Mouse (Mus musculus): ENCODE results near the gene Bcl11a. TPM values are rescaled to one million over a fixed set of nuclear protein-coding genes. Genes with fewer than 3 reads are reported as not detected.
A peak's percentile ranks its signal among the peaks of the same experiment; 100 is the strongest.

Gene Bcl11a
- polyA plus RNA-seq, 1 experiment: 24.2 TPM

GRCm38 (mm10) chr11:24139952-24140351 lies 62.1 kb downstream of the Bcl11a start:
- 93% methylated on average over 2 of the region's 2 CpGs for WGBS
- TF ChIP-seq CTCF (IDR thresholded peaks at IDR 0.05; ENCODE audit: extremely low read depth, insufficient read depth, insufficient read length, insufficient replicate concordance) (no peak), POLR2A (IDR thresholded peaks at IDR 0.05; ENCODE audit: low read depth, low read length) (no peak)

GRCm38 (mm10) chr11:24140948-24141347 lies 63.1 kb downstream of the Bcl11a start:
- TF ChIP-seq CTCF (IDR thresholded peaks at IDR 0.05; ENCODE audit: extremely low read depth, insufficient read depth, insufficient read length, insufficient replicate concordance): no peak
- no peak for TF ChIP-seq POLR2A (IDR thresholded peaks at IDR 0.05; ENCODE audit: low read depth, low read length)
- no peak overlapping the region for H3K4me3 ChIP-seq (ENCODE audit: extremely low read depth, insufficient read depth, insufficient read length)
- H3K36me3 ChIP-seq (ENCODE audit: control insufficient read depth, insufficient read depth, low read length): peaks cover 3% of the 10 kb centered on the region; the same call in 1 of the 2 replicates
- DNase-seq (ENCODE audit: low read depth in 1 of 2, low spot score in 2 of 2): no peak
- peak overlapping the region; percentile 82; the same call in 1 of the 2 replicates for H3K27ac ChIP-seq (ENCODE audit: insufficient read depth, low read length)
- WGBS: 66% methylated on average over 2 of the region's 2 CpGs
- H3K27me3 ChIP-seq (ENCODE audit: control insufficient read depth, insufficient read depth, low read length): no peaks in the 10 kb centered on the region
- peaks cover 68% of the 10 kb centered on the region; the same call in 1 of the 2 replicates for H3K4me1 ChIP-seq (ENCODE audit: control insufficient read depth, insufficient read depth, insufficient read length)

More at GRCm38 (mm10) chr11:24139952-24140351, 62.1 kb downstream of the Bcl11a start:
- Histone ChIP-seq H3K4me3 (ENCODE audit: extremely low read depth, insufficient read depth, insufficient read length) (no peak overlapping the region), H3K27ac (ENCODE audit: insufficient read depth, low read length) (peak overlapping the region; percentile 82), H3K4me1 (ENCODE audit: control insufficient read depth, insufficient read depth, insufficient read length) (peaks cover 67% of the 10 kb centered on the region; the same call in 1 of the 2 replicates), H3K27me3 (ENCODE audit: control insufficient read depth, insufficient read depth, low read length) (no peaks in the 10 kb centered on the region), H3K36me3 (ENCODE audit: control insufficient read depth, insufficient read depth, low read length) (peaks cover 3% of the 10 kb centered on the region; the same call in 1 of the 2 replicates)
- DNase-seq (ENCODE audit: low read depth in 1 of 2, low spot score in 2 of 2): no peak

- Histone ChIP-seq H3K27ac (ENCODE audit: insufficient read depth, low read length) (peak overlapping the region; percentile 81), H3K4me1 (ENCODE audit: control insufficient read depth, insufficient read depth, insufficient read length) (peaks cover 68% of the 10 kb centered on the region; the same call in 1 of the 2 replicates), H3K4me3 (ENCODE audit: extremely low read depth, insufficient read depth, insufficient read length) (no peak overlapping the region), H3K27me3 (ENCODE audit: control insufficient read depth, insufficient read depth, low read length) (no peaks in the 10 kb centered on the region), H3K36me3 (ENCODE audit: control insufficient read depth, insufficient read depth, low read length) (peaks cover 5% of the 10 kb centered on the region)
- no peak for TF ChIP-seq POLR2A (IDR thresholded peaks at IDR 0.05; ENCODE audit: low read depth, low read length)
- TF ChIP-seq CTCF (IDR thresholded peaks at IDR 0.05; ENCODE audit: extremely low read depth, insufficient read depth, insufficient read length, insufficient replicate concordance): no peak
- 55% methylated on average over 10 of the region's 10 CpGs for WGBS
- peak; percentile 49 to 65 for DNase-seq (ENCODE audit: low read depth in 1 of 2, low spot score in 2 of 2)
Measured at GRCm38 (mm10) chr11:24141479-24142251, 63.8 kb downstream of the Bcl11a start.

GRCm38 (mm10) chr11:24142316-24142715 lies 64.5 kb downstream of the Bcl11a start:
- no peak overlapping the region for H3K4me3 ChIP-seq (ENCODE audit: extremely low read depth, insufficient read depth, insufficient read length)
- DNase-seq (ENCODE audit: low read depth in 1 of 2, low spot score in 2 of 2): peak in 1 of 2 experiments; percentile 3
- peak overlapping the region; percentile 81 for H3K27ac ChIP-seq (ENCODE audit: insufficient read depth, low read length)
- peaks cover 5% of the 10 kb centered on the region for H3K36me3 ChIP-seq (ENCODE audit: control insufficient read depth, insufficient read depth, low read length)
- 29% methylated on average over 9 of the region's 9 CpGs for WGBS
- no peak for TF ChIP-seq CTCF (IDR thresholded peaks at IDR 0.05; ENCODE audit: extremely low read depth, insufficient read depth, insufficient read length, insufficient replicate concordance)
- TF ChIP-seq POLR2A (IDR thresholded peaks at IDR 0.05; ENCODE audit: low read depth, low read length): no peak
- H3K27me3 ChIP-seq (ENCODE audit: control insufficient read depth, insufficient read depth, low read length): no peaks in the 10 kb centered on the region
- H3K4me1 ChIP-seq (ENCODE audit: control insufficient read depth, insufficient read depth, insufficient read length): peaks cover 63% of the 10 kb centered on the region; the same call in 1 of the 2 replicates

- Histone ChIP-seq H3K27me3 (ENCODE audit: control insufficient read depth, insufficient read depth, low read length) (no peaks in the 10 kb centered on the region), H3K36me3 (ENCODE audit: control insufficient read depth, insufficient read depth, low read length) (peaks cover 5% of the 10 kb centered on the region), H3K4me3 (ENCODE audit: extremely low read depth, insufficient read depth, insufficient read length) (no peak overlapping the region), H3K4me1 (ENCODE audit: control insufficient read depth, insufficient read depth, insufficient read length) (peaks cover 54% of the 10 kb centered on the region; the same call in 1 of the 2 replicates), H3K27ac (ENCODE audit: insufficient read depth, low read length) (peak overlapping the region; percentile 68)
- DNase-seq (ENCODE audit: low read depth in 1 of 2, low spot score in 2 of 2): peak in 1 of 2 experiments; percentile 12
- 45% methylated on average over 16 of the region's 16 CpGs for WGBS
- no peak for TF ChIP-seq CTCF (IDR thresholded peaks at IDR 0.05; ENCODE audit: extremely low read depth, insufficient read depth, insufficient read length, insufficient replicate concordance)
- no peak for TF ChIP-seq POLR2A (IDR thresholded peaks at IDR 0.05; ENCODE audit: low read depth, low read length)
Measured at GRCm38 (mm10) chr11:24144159-24144946, 66.5 kb downstream of the Bcl11a start.

GRCm38 (mm10) chr11:24146034-24146433 lies 68.2 kb downstream of the Bcl11a start:
- no peak overlapping the region for H3K4me3 ChIP-seq (ENCODE audit: extremely low read depth, insufficient read depth, insufficient read length)
- WGBS: 73% methylated on average over 4 of the region's 4 CpGs
- H3K27me3 ChIP-seq (ENCODE audit: control insufficient read depth, insufficient read depth, low read length): no peaks in the 10 kb centered on the region
- no peak overlapping the region for H3K27ac ChIP-seq (ENCODE audit: insufficient read depth, low read length)
- no peak for DNase-seq (ENCODE audit: low read depth in 1 of 2, low spot score in 2 of 2)
- peaks cover 43% of the 10 kb centered on the region; the same call in 1 of the 2 replicates for H3K4me1 ChIP-seq (ENCODE audit: control insufficient read depth, insufficient read depth, insufficient read length)
- H3K36me3 ChIP-seq (ENCODE audit: control insufficient read depth, insufficient read depth, low read length): peaks cover 5% of the 10 kb centered on the region
- TF ChIP-seq CTCF (IDR thresholded peaks at IDR 0.05; ENCODE audit: extremely low read depth, insufficient read depth, insufficient read length, insufficient replicate concordance) (no peak), POLR2A (IDR thresholded peaks at IDR 0.05; ENCODE audit: low read depth, low read length) (no peak)

Measured in spleen, adult 2 months (tissue).